Mouse (Mus musculus) NIH3T3 (cell line): Measurements from ENCODE around the gene Acot6.

Experiments
- DNase-seq: peaks from one replicate; pipeline ENCODE4 v3.0.0-alpha.2; 2012; ENCODE audit warnings: low read depth

Gene Acot6

DNA sequence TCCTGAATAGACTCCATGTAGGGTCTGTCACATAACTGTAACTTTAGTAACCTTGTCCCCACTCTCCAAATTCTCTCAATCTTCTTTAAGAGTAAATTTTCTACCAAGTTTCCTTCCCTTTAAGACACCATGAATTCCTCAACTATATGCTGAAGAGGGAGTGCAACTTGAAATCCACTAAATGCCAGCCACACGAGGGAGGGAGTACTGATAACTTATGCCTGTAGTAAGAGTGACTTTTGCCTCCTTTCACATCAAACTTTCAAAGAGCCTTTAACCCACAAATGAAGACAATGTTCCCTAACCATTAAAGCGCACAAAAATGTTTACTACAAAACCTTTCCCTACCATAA, 1.0 kb downstream of the Acot6 start:
- no peak for DNase-seq

GRCm38 (mm10) chr12:84107012-84107411, 6.6 kb downstream of the Acot6 start:
- no peak for DNase-seq

DNA sequence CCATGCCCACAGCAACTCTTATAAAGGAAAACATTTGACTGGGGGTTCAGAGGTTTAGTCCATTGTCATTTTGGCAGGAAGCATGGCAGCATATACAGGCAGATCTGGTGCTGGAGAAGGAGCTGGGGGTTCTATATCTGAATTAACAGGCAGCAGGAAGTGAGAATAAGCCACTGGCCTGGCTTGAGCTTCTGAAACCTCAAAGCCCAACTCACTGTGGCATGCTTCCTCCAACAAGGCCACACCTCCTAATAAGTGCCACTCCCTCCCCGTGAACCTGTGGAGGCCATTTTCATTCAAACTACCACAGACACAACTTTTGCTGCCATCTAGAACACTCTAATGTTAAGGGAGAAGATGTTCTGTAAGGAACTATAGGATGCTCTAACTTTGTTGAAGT, 7.2 kb downstream of the Acot6 start:
- no peak for DNase-seq

DNA sequence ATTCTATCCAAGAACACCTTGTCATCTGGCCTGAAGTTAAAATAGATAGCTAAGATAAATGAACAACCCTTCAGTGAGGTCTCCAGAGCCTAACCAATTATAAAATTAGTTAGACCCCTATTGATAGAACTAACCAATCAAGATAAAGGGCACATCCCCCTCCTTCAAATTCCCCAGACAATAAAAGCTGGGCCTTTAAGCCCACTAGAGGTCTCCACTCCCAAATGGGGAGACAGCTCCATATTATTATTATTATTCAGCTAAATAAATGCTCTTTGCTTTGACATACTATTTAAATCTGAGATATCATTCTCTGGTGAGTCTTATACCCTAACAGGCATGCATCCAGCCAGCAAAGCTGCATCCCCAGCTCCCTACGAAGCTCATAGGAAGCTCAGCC, 9.5 kb downstream of the Acot6 start:
- DNase-seq: no peak

DNA sequence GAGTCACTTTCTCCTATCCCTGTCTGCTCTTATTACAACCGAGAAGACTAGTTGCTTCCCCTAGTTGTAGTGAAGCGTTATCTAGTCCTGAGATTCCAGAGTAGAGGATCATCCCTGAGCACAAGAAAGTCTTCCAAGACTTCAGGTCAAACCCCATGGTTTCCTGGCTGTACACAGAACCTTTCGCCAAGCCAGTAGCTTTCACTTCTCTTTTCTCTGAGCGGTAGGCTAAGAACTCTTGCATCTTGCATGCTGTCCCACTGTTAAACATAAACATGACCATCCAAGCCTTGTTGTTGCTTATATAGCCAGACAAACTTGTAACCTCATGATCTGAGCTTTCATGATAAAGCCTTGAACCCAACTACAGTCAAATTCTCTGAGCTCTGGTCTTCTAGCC, 10.4 kb downstream of the Acot6 start:
- no peak for DNase-seq

- no peak for DNase-seq
These were observed 13.2 kb downstream of the Acot6 start for GRCm38 (mm10) chr12:84113676-84114075.

- peak; percentile 97 for DNase-seq
These were observed 13.9 kb downstream of the Acot6 start, which contains the start of gene Dnal1 for GRCm38 (mm10) chr12:84114153-84114994. Gene Dnal1, plus strand, starts transcription at chr12:84114366.

- DNase-seq: no peak
These were observed 19.1 kb downstream of the Acot6 start for GRCm38 (mm10) chr12:84119584-84119983.

- DNase-seq: no peak
These were observed 25.4 kb downstream of the Acot6 start for GRCm38 (mm10) chr12:84125892-84126291.

DNA sequence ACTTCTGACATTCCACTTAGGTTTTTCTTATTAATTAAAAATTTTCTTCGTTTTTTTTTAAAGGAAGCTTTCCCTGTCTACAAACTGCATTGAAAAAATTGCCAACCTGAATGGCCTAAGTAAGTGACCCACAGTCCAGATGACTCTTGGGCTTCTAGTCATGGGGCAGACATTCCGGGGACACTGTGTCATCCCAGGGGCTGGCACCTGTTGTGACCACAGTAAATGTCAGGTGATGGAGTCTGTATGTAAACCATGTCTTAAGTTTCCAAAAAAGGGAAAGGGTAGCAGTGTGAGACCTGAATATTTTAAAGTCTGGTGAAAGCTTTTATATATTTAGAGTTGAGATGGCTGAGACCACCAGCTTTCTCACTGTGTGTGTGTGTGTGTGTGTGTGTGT, 26.4 kb downstream of the Acot6 start:
- DNase-seq: no peak

DNA sequence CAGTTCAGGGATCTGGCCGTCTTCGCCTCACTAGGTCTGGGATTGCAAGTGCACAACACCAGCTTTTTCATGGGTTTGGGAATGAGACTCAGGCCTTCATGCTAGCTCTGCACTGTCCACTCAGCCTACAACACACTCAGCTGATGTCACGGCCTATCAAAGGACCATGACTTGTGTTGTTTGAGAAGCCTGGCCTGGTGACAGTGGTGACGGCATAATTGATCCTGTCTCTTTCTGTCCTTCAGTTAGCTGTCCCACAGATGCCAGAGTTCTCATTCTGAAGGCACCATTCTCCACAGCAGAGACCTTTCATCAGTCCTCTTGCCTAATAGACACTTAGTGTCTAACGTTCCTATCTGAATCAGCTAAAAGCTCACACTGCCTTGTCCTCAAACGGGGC, 28.1 kb downstream of the Acot6 start:
- no peak for DNase-seq

GRCm38 (mm10) chr12:84129931-84130330, 29.5 kb downstream of the Acot6 start:
- no peak for DNase-seq

GRCm38 (mm10) chr12:84132265-84132664, 31.8 kb downstream of the Acot6 start:
- peak; percentile 55 for DNase-seq

GRCm38 (mm10) chr12:84137131-84137530, 36.7 kb downstream of the Acot6 start:
- DNase-seq: no peak

DNA sequence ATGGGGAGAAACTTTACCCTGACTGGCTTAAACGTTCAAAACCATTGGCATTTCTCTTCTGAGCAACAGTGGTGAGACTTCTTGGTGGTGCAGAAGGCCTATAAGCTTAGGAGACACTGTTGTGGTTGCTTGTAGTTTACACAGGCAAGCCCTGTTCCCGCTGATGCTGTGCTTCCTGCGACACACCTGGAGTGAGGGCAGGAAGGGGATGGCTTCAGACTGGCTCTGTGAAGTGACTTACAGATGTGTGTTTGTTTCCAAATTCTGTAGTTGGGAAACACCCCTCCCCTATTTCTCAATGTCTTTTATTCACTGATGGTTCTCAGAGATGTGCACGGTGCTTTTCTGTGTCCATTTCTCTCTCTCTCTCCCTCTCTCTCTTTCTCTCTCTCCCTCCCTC, 39.7 kb downstream of the Acot6 start:
- no peak for DNase-seq

GRCm38 (mm10) chr12:84141271-84141670, 40.8 kb downstream of the Acot6 start:
- DNase-seq: no peak

GRCm38 (mm10) chr12:84142281-84143050, 42.0 kb downstream of the Acot6 start:
- DNase-seq: no peak

- no peak for DNase-seq
These were observed 47.6 kb downstream of the Acot6 start, which contains the start of gene Pnma1 for GRCm38 (mm10) chr12:84147954-84148621. Gene Pnma1, minus strand, starts transcription at chr12:84148489.

- DNase-seq: no peak
These were observed 48.2 kb downstream of the Acot6 start for GRCm38 (mm10) chr12:84148622-84149012.

DNA sequence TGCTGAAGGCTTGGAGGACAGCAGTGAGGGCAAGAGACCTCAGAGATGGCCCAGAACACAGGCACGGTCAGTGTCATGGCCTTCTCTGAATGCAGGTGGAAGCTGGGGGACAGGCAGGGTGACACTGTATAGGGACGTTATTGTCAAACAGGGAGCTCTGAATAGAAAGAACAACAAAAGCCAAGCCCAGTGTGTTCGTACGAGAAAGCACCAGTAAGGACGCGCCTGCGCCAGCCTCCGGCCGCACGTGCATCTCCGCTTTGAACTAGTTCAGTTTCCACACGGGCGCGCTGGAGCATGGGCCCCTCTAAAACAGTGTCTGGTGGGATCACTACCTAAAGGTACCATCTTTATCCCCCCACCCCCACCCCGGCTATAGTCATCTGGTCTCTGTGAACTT, 49.5 kb downstream of the Acot6 start:
- no peak for DNase-seq

GRCm38 (mm10) chr12:84150976-84151375, 50.5 kb downstream of the Acot6 start:
- DNase-seq: no peak

DNA sequence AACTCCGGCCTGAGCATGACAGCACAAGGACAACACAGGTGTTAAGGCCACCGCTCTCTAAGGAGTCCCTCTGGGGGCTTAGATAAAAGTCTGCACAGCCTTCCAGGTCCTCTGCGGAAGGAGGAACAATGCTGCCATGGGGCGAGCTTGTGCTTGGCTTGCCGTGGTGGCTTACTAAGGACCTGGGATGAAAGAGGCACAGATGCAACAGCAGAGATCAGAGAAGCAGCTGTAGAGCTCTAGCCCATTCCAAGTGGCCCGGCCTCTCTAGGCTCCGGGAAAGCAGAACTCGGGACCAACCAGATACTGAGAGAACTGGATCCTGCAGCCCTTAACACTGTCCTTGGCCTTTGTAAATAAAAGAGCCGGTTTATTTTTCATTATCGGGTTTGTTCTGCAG, 51.5 kb downstream of the Acot6 start:
- no peak for DNase-seq
